Mouse (Mus musculus): ENCODE measurements around the gene Elp1. TPM values are rescaled to one million over a fixed set of nuclear protein-coding genes. Genes with fewer than 3 reads are reported as not detected.

Gene Elp1
- total RNA-seq, 2 experiments from 2014 or later, result 25.5 to 30.9 TPM

GRCm38 (mm10) chr4:56713155-56713554 lies 89.0 kb downstream of the Elp1 start:
- no peak for DNase-seq

GRCm38 (mm10) chr4:56702234-56702633 lies 99.9 kb downstream of the Elp1 start:
- DNase-seq, result no peak

Other genes with a start within 250 kb of the Elp1 start
- not detected for gene Gm26657, start 62.3 kb downstream of the Elp1 start, total RNA-seq (2021)
- not detected for gene Actl7b, start 60.9 kb downstream of the Elp1 start, total RNA-seq (2021)
- not detected for gene Actl7a, start 58.9 kb downstream of the Elp1 start, total RNA-seq (2021)
- gene Fam206a, start within 50 bp of the Elp1 start, total RNA-seq (2021), result 10 to 100 TPM in 1 of 2 experiments, 1 to 10 TPM in 1; 9.8 to 11.3 TPM
- 10 to 100 TPM; 17.0 to 18.6 TPM for gene Ctnnal1, start 62.9 kb upstream of the Elp1 start, total RNA-seq (2021)
- gene Tmem245, start 145.1 kb upstream of the Elp1 start, total RNA-seq (2021), result 10 to 100 TPM; 33.4 to 45.3 TPM
- gene Frrs1l, start 188.1 kb upstream of the Elp1 start, total RNA-seq (2021), result under 1 TPM; 0.27 to 0.61 TPM

Data from adrenal gland, postnatal 10 days (tissue).